Mouse (Mus musculus): ENCODE measurements around the gene Col6a3. TPM values are rescaled to one million over a fixed set of nuclear protein-coding genes. Genes with fewer than 3 reads are reported as not detected.
A peak's percentile ranks its signal among the peaks of the same experiment; 100 is the strongest.

Gene Col6a3
- polyA plus RNA-seq, 1 experiment from 2014 or later: 63.0 TPM

- Histone ChIP-seq H3K9me3 (ENCODE audit: low read depth, low read length) (no peaks in the 10 kb centered on the region), H3K9ac (no peak overlapping the region), H3K27me3 (ENCODE audit: insufficient read depth, low read length) (no peaks in the 10 kb centered on the region), H3K4me2 (no peak overlapping the region), H3K27ac (ENCODE audit: low read depth) (0 out of 2 replicates have a peak overlapping the region, but pooled peaks have one; percentile 27), H3K36me3 (ENCODE audit: insufficient read depth) (no peaks in the 10 kb centered on the region), H3K4me1 (ENCODE audit: insufficient read depth) (0 out of 2 replicates have a peak, but pooled peaks cover 3% of the 10 kb centered on the region), H3K4me3 (ENCODE audit: low read depth, low read length) (no peak overlapping the region)
- WGBS: 40% methylated on average over 4 of the region's 4 CpGs
- DNase-seq (peak; percentile 55), ATAC-seq (ENCODE audit: insufficient read depth) (no peak)
- no peak for TF ChIP-seq CTCF (IDR thresholded peaks at IDR 0.05; ENCODE audit: low read depth)
Observed at GRCm38 (mm10) chr1:90751221-90751620, 92.5 kb downstream of the Col6a3 start.

GRCm38 (mm10) chr1:90750169-90750568, 93.6 kb downstream of the Col6a3 start:
- WGBS: 47% methylated on average over 8 of the region's 8 CpGs
- no peak overlapping the region for H3K9ac ChIP-seq
- no peak for TF ChIP-seq CTCF (IDR thresholded peaks at IDR 0.05; ENCODE audit: low read depth)
- H3K9me3 ChIP-seq (ENCODE audit: low read depth, low read length): no peaks in the 10 kb centered on the region
- DNase-seq (peak; percentile 74), ATAC-seq (ENCODE audit: insufficient read depth) (peak; percentile 51; the same call in 1 of the 2 replicates)
- H3K4me1 ChIP-seq (ENCODE audit: insufficient read depth): 0 out of 2 replicates have a peak, but pooled peaks cover 6% of the 10 kb centered on the region
- H3K27ac ChIP-seq (ENCODE audit: low read depth): peak overlapping the region; percentile 31; the same call in 1 of the 2 replicates
- no peaks in the 10 kb centered on the region for H3K27me3 ChIP-seq (ENCODE audit: insufficient read depth, low read length)
- H3K4me3 ChIP-seq (ENCODE audit: low read depth, low read length): no peak overlapping the region
- no peaks in the 10 kb centered on the region for H3K36me3 ChIP-seq (ENCODE audit: insufficient read depth)
- no peak overlapping the region for H3K4me2 ChIP-seq

- Histone ChIP-seq H3K36me3 (ENCODE audit: insufficient read depth) (no peaks in the 10 kb centered on the region), H3K27ac (ENCODE audit: low read depth) (no peak overlapping the region), H3K4me3 (ENCODE audit: low read depth, low read length) (no peak overlapping the region), H3K4me2 (no peak overlapping the region), H3K4me1 (ENCODE audit: insufficient read depth) (peaks cover 19% of the 10 kb centered on the region; the same call in 1 of the 2 replicates), H3K27me3 (ENCODE audit: insufficient read depth, low read length) (no peaks in the 10 kb centered on the region), H3K9me3 (ENCODE audit: low read depth, low read length) (no peaks in the 10 kb centered on the region), H3K9ac (no peak overlapping the region)
- DNase-seq (no peak), ATAC-seq (ENCODE audit: insufficient read depth) (no peak)
- WGBS: 68% methylated on average over 4 of the region's 4 CpGs
- no peak for TF ChIP-seq CTCF (IDR thresholded peaks at IDR 0.05; ENCODE audit: low read depth)
Observed at GRCm38 (mm10) chr1:90748544-90748943, 95.2 kb downstream of the Col6a3 start.

GRCm38 (mm10) chr1:90743941-90744386, 99.8 kb downstream of the Col6a3 start:
- Histone ChIP-seq H3K27me3 (ENCODE audit: insufficient read depth, low read length) (no peaks in the 10 kb centered on the region), H3K4me3 (ENCODE audit: low read depth, low read length) (peak overlapping the region; percentile 15; the same call in 1 of the 2 replicates), H3K9ac (peak overlapping the region; percentile 20; the same call in 1 of the 2 replicates), H3K36me3 (ENCODE audit: insufficient read depth) (no peaks in the 10 kb centered on the region), H3K4me1 (ENCODE audit: insufficient read depth) (peaks cover 18% of the 10 kb centered on the region; the same call in 1 of the 2 replicates), H3K27ac (ENCODE audit: low read depth) (peak overlapping the region; percentile 67), H3K4me2 (peak overlapping the region; percentile 51; the same call in 1 of the 2 replicates), H3K9me3 (ENCODE audit: low read depth, low read length) (no peaks in the 10 kb centered on the region)
- TF ChIP-seq CTCF (IDR thresholded peaks at IDR 0.05; ENCODE audit: low read depth): no peak
- WGBS: 6% methylated on average over 14 of the region's 14 CpGs
- DNase-seq: peak; percentile 94
- peak; percentile 93 for ATAC-seq (ENCODE audit: insufficient read depth)

GRCm38 (mm10) chr1:90743445-90743844, 100.3 kb downstream of the Col6a3 start:
- peak; percentile 45 for ATAC-seq (ENCODE audit: insufficient read depth)

GRCm38 (mm10) chr1:90742641-90743040, 101.1 kb downstream of the Col6a3 start:
- DNase-seq (no peak), ATAC-seq (ENCODE audit: insufficient read depth) (no peak)
- no peaks in the 10 kb centered on the region for H3K27me3 ChIP-seq (ENCODE audit: insufficient read depth, low read length)
- no peak overlapping the region for H3K9ac ChIP-seq
- H3K27ac ChIP-seq (ENCODE audit: low read depth): 0 out of 2 replicates have a peak overlapping the region, but pooled peaks have one; percentile 18
- WGBS: 73% methylated on average over 7 of the region's 7 CpGs
- no peak for TF ChIP-seq CTCF (IDR thresholded peaks at IDR 0.05; ENCODE audit: low read depth)
- no peaks in the 10 kb centered on the region for H3K9me3 ChIP-seq (ENCODE audit: low read depth, low read length)
- H3K4me3 ChIP-seq (ENCODE audit: low read depth, low read length): no peak overlapping the region
- no peaks in the 10 kb centered on the region for H3K36me3 ChIP-seq (ENCODE audit: insufficient read depth)
- H3K4me1 ChIP-seq (ENCODE audit: insufficient read depth): peaks cover 18% of the 10 kb centered on the region; the same call in 1 of the 2 replicates
- H3K4me2 ChIP-seq: no peak overlapping the region

More at GRCm38 (mm10) chr1:90743445-90743844, 100.3 kb downstream of the Col6a3 start:
- Histone ChIP-seq H3K4me2 (peak overlapping the region; percentile 51; the same call in 1 of the 2 replicates), H3K9me3 (ENCODE audit: low read depth, low read length) (no peaks in the 10 kb centered on the region), H3K4me1 (ENCODE audit: insufficient read depth) (peaks cover 18% of the 10 kb centered on the region; the same call in 1 of the 2 replicates), H3K36me3 (ENCODE audit: insufficient read depth) (no peaks in the 10 kb centered on the region), H3K4me3 (ENCODE audit: low read depth, low read length) (no peak overlapping the region), H3K27ac (ENCODE audit: low read depth) (peak overlapping the region; percentile 67; the same call in 1 of the 2 replicates), H3K9ac (no peak overlapping the region), H3K27me3 (ENCODE audit: insufficient read depth, low read length) (no peaks in the 10 kb centered on the region)
- 57% methylated on average over 1 of the region's 1 CpGs for WGBS
- no peak for TF ChIP-seq CTCF (IDR thresholded peaks at IDR 0.05; ENCODE audit: low read depth)
- DNase-seq: no peak

GRCm38 (mm10) chr1:90740216-90741170, 103.3 kb downstream of the Col6a3 start:
- no peak for TF ChIP-seq CTCF (IDR thresholded peaks at IDR 0.05; ENCODE audit: low read depth)
- Histone ChIP-seq H3K9me3 (ENCODE audit: low read depth, low read length) (no peaks in the 10 kb centered on the region), H3K9ac (no peak overlapping the region), H3K27me3 (ENCODE audit: insufficient read depth, low read length) (no peaks in the 10 kb centered on the region), H3K27ac (ENCODE audit: low read depth) (no peak overlapping the region), H3K4me2 (no peak overlapping the region), H3K4me1 (ENCODE audit: insufficient read depth) (peaks cover 18% of the 10 kb centered on the region; the same call in 1 of the 2 replicates), H3K4me3 (ENCODE audit: low read depth, low read length) (no peak overlapping the region), H3K36me3 (ENCODE audit: insufficient read depth) (no peaks in the 10 kb centered on the region)
- ATAC-seq (ENCODE audit: insufficient read depth) (no peak), DNase-seq (no peak)
- 79% methylated on average over 11 of the region's 11 CpGs for WGBS

All from lung, embryonic 14.5 days (tissue).